Mouse (Mus musculus) small intestine, adult 2 months (tissue): Measurements from ENCODE around the gene Adamtsl5. TPM values are rescaled to one million over a fixed set of nuclear protein-coding genes. Genes with fewer than 3 reads are reported as not detected.

Experiments
- H3K27ac ChIP-seq: fragments of 200-500 bp; 2 replicates; pipeline ENCODE4 v1.5.1; 2012; ENCODE audit warnings: low read depth, low read length, control low read depth, inconsistent platforms; ENCODE audit not compliant: insufficient read depth
- H3K27me3 ChIP-seq: fragments of 200-500 bp; 2 replicates; pipeline ENCODE4 v1.6.1; 2012; ENCODE audit warnings: mild to moderate bottlenecking, moderate library complexity, low read length, inconsistent platforms; ENCODE audit not compliant: control insufficient read depth, insufficient read depth
- H3K36me3 ChIP-seq: fragments of 200-500 bp; 2 replicates; pipeline ENCODE4 v1.6.1; 2012; ENCODE audit warnings: mild to moderate bottlenecking, low read length, control low read depth, inconsistent platforms; ENCODE audit not compliant: control insufficient read depth, insufficient read depth
- H3K4me1 ChIP-seq: fragments of 200-500 bp; 2 replicates; pipeline ENCODE4 v1.6.1; 2012; ENCODE audit warnings: low read length, inconsistent platforms, mixed read lengths; ENCODE audit not compliant: control insufficient read depth, insufficient read depth, insufficient read length
- H3K4me3 ChIP-seq: fragments of 200-500 bp; 2 replicates; pipeline ENCODE4 v1.5.1; 2012; ENCODE audit warnings: low read depth, mild to moderate bottlenecking, control low read depth, inconsistent platforms, low read length, moderate library complexity
- CTCF ChIP-seq: fragments of 200-500 bp; IDR thresholded peaks from 2 replicates; pipeline ENCODE4 v1.5.1; 2012; ENCODE audit warnings: low read depth, mild to moderate bottlenecking, control low read depth, inconsistent platforms, low read length, moderate library complexity, mixed read lengths; ENCODE audit not compliant: insufficient replicate concordance, insufficient read length; ENCODE audit errors: extremely low read depth
- POLR2A ChIP-seq: fragments of 200-500 bp; IDR thresholded peaks from 2 replicates; pipeline ENCODE4 v1.6.1; 2012; ENCODE audit warnings: low read depth, mild to moderate bottlenecking, control low read depth, inconsistent platforms, low read length, moderate library complexity
- WGBS: fragments of 180-500 bp; shearing (Covaris S2); methylation state at CpG from one replicate; pipeline ENCODE4 v1.1.7; 2018; 5-methylcytosine and 5-hydroxymethylcytosine counted together
- polyA plus RNA-seq: library from polyadenylated mRNA; depleted of rRNA; stranded (reverse); fragments of >200 nt; gene quantifications from 2 replicates; pipeline ENCODE4 v1.2.3, GENCODE M21; 2012

Gene Adamtsl5
- polyA plus RNA-seq, 1 experiment, result 136 TPM

DNA sequence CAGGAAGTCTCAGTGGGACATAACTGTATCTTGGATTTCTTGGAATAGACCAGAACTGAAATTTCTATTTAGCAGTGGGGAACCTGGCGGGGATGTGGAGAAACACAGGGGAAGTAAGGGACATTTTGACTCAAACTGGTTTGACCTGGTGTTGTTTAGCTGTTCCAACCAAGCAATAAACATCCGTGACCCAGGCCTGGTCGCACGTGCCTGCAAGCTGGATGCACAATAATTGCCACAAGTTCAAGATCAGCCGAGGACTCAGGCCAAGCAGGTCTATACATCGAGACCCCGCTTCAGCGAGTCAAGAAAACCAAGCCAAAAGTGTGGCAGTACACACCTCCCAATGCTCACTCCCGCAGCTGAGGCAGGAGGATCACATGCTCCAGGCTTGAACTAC, 23.8 kb upstream of the Adamtsl5 start:
- no peaks in the 10 kb centered on the region for H3K27me3 ChIP-seq
- no peak for TF ChIP-seq CTCF
- TF ChIP-seq POLR2A, result no peak
- H3K4me3 ChIP-seq, result no peak overlapping the region
- peaks cover 6% of the 10 kb centered on the region for H3K4me1 ChIP-seq
- no peaks in the 10 kb centered on the region for H3K36me3 ChIP-seq
- WGBS, result 60% methylated on average over 9 of the region's 9 CpGs
- H3K27ac ChIP-seq, result no peak overlapping the region

DNA sequence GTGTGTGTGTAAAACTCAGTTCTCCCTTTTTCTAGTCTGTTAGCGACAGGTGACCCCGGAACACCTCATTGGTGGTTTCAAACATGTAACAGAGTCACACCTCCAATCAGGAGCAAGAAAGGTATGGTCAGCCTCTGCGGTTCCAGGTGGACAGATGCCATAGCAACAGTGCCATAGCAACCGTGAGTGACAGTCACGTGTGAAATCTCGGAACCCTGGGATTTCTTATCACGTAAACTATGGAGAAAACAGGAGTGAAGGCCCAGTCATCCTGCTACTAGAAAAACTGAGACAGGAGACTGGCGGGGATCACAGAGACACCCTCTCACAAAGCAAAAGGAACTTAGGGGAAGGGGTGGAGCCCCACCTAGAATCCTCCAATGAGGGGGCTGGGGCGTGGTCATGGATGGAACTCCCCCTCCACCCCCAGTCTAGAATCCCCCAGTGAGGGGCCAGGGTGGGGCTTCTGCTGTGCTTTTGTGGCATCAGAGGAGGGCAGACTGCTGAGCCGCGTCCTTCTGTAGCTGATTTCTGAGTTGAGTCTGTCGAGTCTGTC, 23.3 kb upstream of the Adamtsl5 start:
- Histone ChIP-seq H3K27me3 (no peaks in the 10 kb centered on the region), H3K4me1 (peaks cover 8% of the 10 kb centered on the region), H3K27ac (no peak overlapping the region), H3K4me3 (no peak overlapping the region), H3K36me3 (no peaks in the 10 kb centered on the region)
- TF ChIP-seq POLR2A, result no peak
- TF ChIP-seq CTCF, result no peak
- WGBS, result 11% methylated on average over 12 of the region's 12 CpGs

DNA sequence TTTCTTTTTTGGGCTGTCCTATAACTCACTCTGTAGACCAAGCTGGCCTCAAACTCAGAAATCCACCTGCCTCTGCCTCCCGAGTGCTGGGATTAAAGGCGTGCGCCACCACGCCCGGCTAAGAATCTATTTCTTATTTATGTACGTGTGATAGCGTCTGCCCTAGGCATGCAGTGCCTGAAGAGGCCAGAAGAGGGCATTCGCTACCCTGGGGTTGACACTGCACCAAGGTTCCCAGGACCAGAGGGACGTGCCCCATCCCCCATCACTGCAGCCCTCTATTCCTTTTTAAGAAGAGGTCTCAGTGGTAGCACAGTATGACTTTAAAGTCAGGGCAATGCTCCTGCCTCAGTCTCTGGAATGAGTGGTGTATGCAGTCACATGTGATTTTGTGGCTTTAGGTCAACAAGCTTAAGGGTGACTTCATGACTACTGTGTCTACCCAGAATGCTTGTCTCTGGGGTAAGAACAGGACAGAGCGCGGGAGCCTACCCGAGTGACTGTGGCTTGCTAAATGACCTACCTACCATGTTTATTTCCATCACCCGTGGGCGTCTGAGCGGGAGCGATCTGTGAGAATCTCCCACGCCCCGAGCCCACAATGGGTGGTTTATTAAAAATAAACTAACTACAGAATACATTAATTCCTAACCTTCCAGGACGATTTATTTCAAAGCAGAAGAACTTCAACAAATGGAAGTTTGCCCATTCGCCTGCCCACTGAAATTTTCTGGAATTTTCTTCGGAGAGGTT, 22.0 kb upstream of the Adamtsl5 start:
- TF ChIP-seq CTCF (peak; percentile 7; the same call in 1 of the 2 replicates), POLR2A (no peak)
- H3K27ac ChIP-seq, result no peak overlapping the region
- H3K4me3 ChIP-seq, result no peak overlapping the region
- WGBS, result 72% methylated on average over 21 of the region's 21 CpGs
- peaks cover 8% of the 10 kb centered on the region for H3K4me1 ChIP-seq
- H3K36me3 ChIP-seq, result no peaks in the 10 kb centered on the region
- H3K27me3 ChIP-seq, result no peaks in the 10 kb centered on the region

DNA sequence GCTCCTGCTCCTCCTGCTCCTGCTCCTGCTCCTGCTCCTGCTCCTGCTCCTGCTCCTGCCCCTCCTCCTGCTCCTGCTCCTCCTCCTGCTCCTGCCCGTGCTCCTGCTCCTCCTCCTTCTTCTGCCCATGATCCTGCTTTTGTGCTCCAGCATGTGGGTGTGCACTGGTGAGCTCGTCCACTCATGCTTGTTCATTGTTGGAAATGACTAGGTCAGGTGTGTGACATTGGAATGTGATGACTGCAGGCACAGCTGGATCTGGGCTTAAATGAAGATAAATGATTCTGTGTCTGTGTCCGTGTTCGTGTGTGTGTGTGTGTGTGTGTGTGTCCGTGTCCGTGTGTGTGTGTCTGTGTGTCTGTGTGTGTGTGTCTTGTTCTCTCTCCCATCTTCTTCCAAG, 20.2 kb upstream of the Adamtsl5 start:
- no peaks in the 10 kb centered on the region for H3K36me3 ChIP-seq
- no peaks in the 10 kb centered on the region for H3K27me3 ChIP-seq
- TF ChIP-seq CTCF (no peak), POLR2A (no peak)
- WGBS, result 87% methylated on average over 6 of the region's 6 CpGs
- peaks cover 8% of the 10 kb centered on the region for H3K4me1 ChIP-seq
- no peak overlapping the region for H3K27ac ChIP-seq
- no peak overlapping the region for H3K4me3 ChIP-seq

DNA sequence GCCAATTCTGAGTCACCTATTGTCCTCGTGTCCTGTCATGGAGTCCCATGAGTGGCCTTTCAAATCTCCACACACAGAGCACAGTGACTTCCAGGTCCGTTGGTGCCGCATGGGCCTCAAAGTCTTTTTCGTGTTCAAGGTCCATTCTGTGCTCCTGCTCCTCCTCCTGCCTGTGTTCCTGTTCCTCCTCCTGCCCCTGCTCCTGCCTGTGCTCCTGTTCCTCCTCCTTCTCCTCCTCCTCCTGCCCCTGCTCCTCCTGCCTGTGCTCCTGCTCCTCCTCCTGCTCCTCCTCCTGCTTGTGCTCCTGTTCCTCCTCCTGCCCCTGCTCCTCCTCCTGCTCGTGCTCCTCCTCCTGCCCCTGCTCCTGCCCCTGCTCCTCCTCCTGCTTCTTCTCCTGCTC, 19.7 kb upstream of the Adamtsl5 start:
- no peak overlapping the region for H3K27ac ChIP-seq
- H3K36me3 ChIP-seq, result no peaks in the 10 kb centered on the region
- H3K4me3 ChIP-seq, result no peak overlapping the region
- H3K27me3 ChIP-seq, result no peaks in the 10 kb centered on the region
- no peak for TF ChIP-seq CTCF
- TF ChIP-seq POLR2A, result no peak
- peaks cover 8% of the 10 kb centered on the region for H3K4me1 ChIP-seq
- 22% methylated on average over 5 of the region's 5 CpGs for WGBS

DNA sequence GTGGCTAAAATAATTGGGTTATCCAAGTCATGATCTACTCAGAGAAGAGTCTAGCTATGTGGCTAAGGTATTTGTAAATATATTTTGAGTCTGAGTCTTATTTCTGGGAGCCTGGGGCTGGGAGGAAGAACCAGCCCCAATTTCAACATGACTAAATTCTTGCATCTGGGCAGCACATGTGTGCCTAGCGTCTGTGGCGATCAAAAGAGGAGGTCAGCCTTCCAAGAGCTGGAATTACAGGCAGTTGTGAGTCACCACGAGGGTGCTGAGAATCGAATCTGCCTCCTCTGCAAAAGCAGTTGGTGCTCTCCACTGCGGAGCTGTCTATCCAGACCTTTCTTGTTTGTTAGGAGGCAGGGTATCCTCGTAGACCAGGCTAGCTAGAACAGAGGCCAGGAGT, 17.5 kb upstream of the Adamtsl5 start:
- no peak overlapping the region for H3K27ac ChIP-seq
- peaks cover 8% of the 10 kb centered on the region for H3K4me1 ChIP-seq
- H3K36me3 ChIP-seq, result no peaks in the 10 kb centered on the region
- H3K4me3 ChIP-seq, result no peak overlapping the region
- TF ChIP-seq POLR2A, result no peak
- TF ChIP-seq CTCF, result no peak
- no peaks in the 10 kb centered on the region for H3K27me3 ChIP-seq
- WGBS, result 72% methylated on average over 6 of the region's 6 CpGs

DNA sequence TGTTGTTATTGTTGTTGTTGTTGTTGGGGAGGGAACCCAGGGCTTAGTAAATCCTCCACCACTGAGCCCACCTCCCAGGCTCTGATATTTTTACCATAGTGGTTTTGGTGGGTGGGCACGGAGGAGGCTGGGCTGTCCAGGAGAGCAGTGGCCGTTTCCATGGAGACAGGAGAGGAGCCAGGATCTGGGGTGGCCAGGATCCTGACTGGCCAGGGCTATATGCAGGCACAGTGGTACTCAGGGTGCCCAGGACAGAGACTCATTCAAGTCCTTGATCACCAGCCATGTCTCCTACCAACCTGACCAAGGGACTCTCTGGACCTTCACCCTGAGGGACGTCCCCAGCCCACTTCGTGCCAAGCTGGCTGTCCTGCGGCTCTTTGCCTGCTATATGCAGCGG, 15.5 kb upstream of the Adamtsl5 start:
- Histone ChIP-seq H3K27ac (no peak overlapping the region), H3K4me3 (no peak overlapping the region), H3K36me3 (no peaks in the 10 kb centered on the region), H3K27me3 (no peaks in the 10 kb centered on the region; the same call in 1 of the 2 replicates), H3K4me1 (peaks cover 8% of the 10 kb centered on the region)
- TF ChIP-seq CTCF (no peak), POLR2A (no peak)
- WGBS, result 40% methylated on average over 6 of the region's 6 CpGs
